Mouse (Mus musculus): ENCODE results near the gene Lamp2. TPM values are rescaled to one million over a fixed set of nuclear protein-coding genes. Genes with fewer than 3 reads are reported as not detected.
"Not testable (repeated sequence)": the region's sequence is repeated elsewhere in the genome, so short reads cannot be mapped to it uniquely, and the experiment has no call there.

Lamp2 gene
- 88.8 and 94.5 TPM in 2 replicates for polyA plus RNA-seq (2016; fragmentation: Nextera tagmentation; extraction: Ambion mirVana)

- no peaks in the 10 kb centered on the region for H3K4me1 ChIP-seq
- no peaks in the 10 kb centered on the region for H3K36me3 ChIP-seq
- peak; percentile 87 for ATAC-seq (ENCODE audit: insufficient number of reproducible peaks, insufficient read depth, low FRiP score, low TSS enrichment)
- H3K9ac ChIP-seq: peak within 1 kb of the TSS; percentile 72
- H3K27ac ChIP-seq: peak within 1 kb of the TSS; percentile 77
- H3K27me3 ChIP-seq: no peaks in the 10 kb centered on the region
- H3K4me3 ChIP-seq: peak within 1 kb of the TSS; percentile 64
- WGBS: 17% methylated on average over 44 of the region's 47 CpGs
- no peaks in the 10 kb centered on the region for H3K9me3 ChIP-seq
- H3K4me2 ChIP-seq (replicated peaks): peak within 1 kb of the TSS; percentile 54
These were observed at the start of gene Lamp2 for GRCm38 (mm10) chrX:38455890-38456634. Gene Lamp2, minus strand, starts transcription at chrX:38456454.

GRCm38 (mm10) chrX:38504846-38505245, 48.6 kb upstream of the Lamp2 start:
- Histone ChIP-seq H3K9ac (no peak overlapping the region), H3K4me1 (no peaks in the 10 kb centered on the region), H3K27ac (no peak overlapping the region), H3K27me3 (no peaks in the 10 kb centered on the region), H3K9me3 (no peaks in the 10 kb centered on the region), H3K36me3 (no peaks in the 10 kb centered on the region), H3K4me2 (replicated peaks) (no peak overlapping the region), H3K4me3 (no peak overlapping the region)
- 88% methylated on average over 14 of the region's 14 CpGs for WGBS
- no peak for ATAC-seq (ENCODE audit: insufficient number of reproducible peaks, insufficient read depth, low FRiP score, low TSS enrichment)

- H3K4me3 ChIP-seq; H3K27ac ChIP-seq; H3K4me1 ChIP-seq; H3K4me2 ChIP-seq (replicated peaks); ATAC-seq (ENCODE audit: insufficient number of reproducible peaks, insufficient read depth, low FRiP score, low TSS enrichment); H3K9me3 ChIP-seq; H3K36me3 ChIP-seq; H3K27me3 ChIP-seq; H3K9ac ChIP-seq: not testable (repeated sequence)
- WGBS: 68% methylated on average over 5 of the region's 5 CpGs
These were observed 45.9 kb upstream of the Lamp2 start for GRCm38 (mm10) chrX:38502182-38502581.

- not testable (repeated sequence) for H3K4me2 ChIP-seq (replicated peaks); ATAC-seq (ENCODE audit: insufficient number of reproducible peaks, insufficient read depth, low FRiP score, low TSS enrichment); H3K27ac ChIP-seq; H3K4me1 ChIP-seq; H3K36me3 ChIP-seq; H3K4me3 ChIP-seq; H3K9ac ChIP-seq; H3K27me3 ChIP-seq; H3K9me3 ChIP-seq
- 26% methylated on average over 20 of the region's 20 CpGs for WGBS
These were observed 29.2 kb upstream of the Lamp2 start for GRCm38 (mm10) chrX:38485464-38485863.

- Histone ChIP-seq H3K4me2 (replicated peaks) (no peak overlapping the region), H3K9me3 (no peaks in the 10 kb centered on the region), H3K36me3 (no peaks in the 10 kb centered on the region), H3K27ac (no peak overlapping the region), H3K4me3 (no peak overlapping the region), H3K4me1 (no peaks in the 10 kb centered on the region), H3K9ac (no peak overlapping the region), H3K27me3 (no peaks in the 10 kb centered on the region)
- WGBS: 72% methylated on average over 1 of the region's 1 CpGs
- ATAC-seq (ENCODE audit: insufficient number of reproducible peaks, insufficient read depth, low FRiP score, low TSS enrichment): no peak
These were observed 22.3 kb upstream of the Lamp2 start for GRCm38 (mm10) chrX:38478583-38478982.

- H3K4me1 ChIP-seq: no peaks in the 10 kb centered on the region
- H3K27ac ChIP-seq: peak overlapping the region; percentile 91
- H3K4me3 ChIP-seq: peak overlapping the region; percentile 40
- H3K9ac ChIP-seq: peak overlapping the region; percentile 46; the same call in 1 of the 2 replicates
- ATAC-seq (ENCODE audit: insufficient number of reproducible peaks, insufficient read depth, low FRiP score, low TSS enrichment): peak; percentile 93
- no peaks in the 10 kb centered on the region for H3K9me3 ChIP-seq
- H3K36me3 ChIP-seq: no peaks in the 10 kb centered on the region
- H3K4me2 ChIP-seq (replicated peaks): peak overlapping the region; percentile 40
- WGBS: 17% methylated on average over 32 of the region's 32 CpGs
- no peaks in the 10 kb centered on the region for H3K27me3 ChIP-seq
These were observed 17.5 kb upstream of the Lamp2 start for GRCm38 (mm10) chrX:38473537-38474299.

GRCm38 (mm10) chrX:38473164-38473536, 16.9 kb upstream of the Lamp2 start:
- WGBS: 23% methylated on average over 10 of the region's 10 CpGs
- no peaks in the 10 kb centered on the region for H3K27me3 ChIP-seq
- no peaks in the 10 kb centered on the region for H3K9me3 ChIP-seq
- no peaks in the 10 kb centered on the region for H3K4me1 ChIP-seq
- 0 out of 2 replicates have a peak, but pooled peaks have one; percentile 35 for ATAC-seq (ENCODE audit: insufficient number of reproducible peaks, insufficient read depth, low FRiP score, low TSS enrichment)
- H3K9ac ChIP-seq: no peak overlapping the region
- no peak overlapping the region for H3K27ac ChIP-seq
- peak overlapping the region; percentile 40 for H3K4me3 ChIP-seq
- H3K4me2 ChIP-seq (replicated peaks): no peak overlapping the region
- no peaks in the 10 kb centered on the region for H3K36me3 ChIP-seq

GRCm38 (mm10) chrX:38466236-38466635, 10.0 kb upstream of the Lamp2 start:
- no peak for ATAC-seq (ENCODE audit: insufficient number of reproducible peaks, insufficient read depth, low FRiP score, low TSS enrichment)
- Histone ChIP-seq H3K27me3 (no peaks in the 10 kb centered on the region), H3K4me1 (no peaks in the 10 kb centered on the region), H3K4me3 (no peak overlapping the region), H3K9ac (no peak overlapping the region), H3K4me2 (replicated peaks) (no peak overlapping the region), H3K27ac (no peak overlapping the region), H3K9me3 (no peaks in the 10 kb centered on the region), H3K36me3 (no peaks in the 10 kb centered on the region)

GRCm38 (mm10) chrX:38463160-38463559, 6.9 kb upstream of the Lamp2 start:
- H3K27ac ChIP-seq: no peak overlapping the region
- no peak overlapping the region for H3K4me3 ChIP-seq
- no peaks in the 10 kb centered on the region for H3K4me1 ChIP-seq
- no peaks in the 10 kb centered on the region for H3K36me3 ChIP-seq
- H3K9ac ChIP-seq: no peak overlapping the region
- 88% methylated on average over 2 of the region's 2 CpGs for WGBS
- ATAC-seq (ENCODE audit: insufficient number of reproducible peaks, insufficient read depth, low FRiP score, low TSS enrichment): no peak
- H3K4me2 ChIP-seq (replicated peaks): no peak overlapping the region
- no peaks in the 10 kb centered on the region for H3K27me3 ChIP-seq
- H3K9me3 ChIP-seq: no peaks in the 10 kb centered on the region

- H3K4me2 ChIP-seq (replicated peaks): no peak overlapping the region
- H3K9me3 ChIP-seq: no peaks in the 10 kb centered on the region
- 77% methylated on average over 5 of the region's 5 CpGs for WGBS
- no peaks in the 10 kb centered on the region for H3K4me1 ChIP-seq
- H3K27me3 ChIP-seq: no peaks in the 10 kb centered on the region
- ATAC-seq (ENCODE audit: insufficient number of reproducible peaks, insufficient read depth, low FRiP score, low TSS enrichment): no peak
- no peak overlapping the region for H3K9ac ChIP-seq
- H3K36me3 ChIP-seq: no peaks in the 10 kb centered on the region
- H3K27ac ChIP-seq: no peak overlapping the region
- H3K4me3 ChIP-seq: no peak overlapping the region
These were observed 5.8 kb upstream of the Lamp2 start for GRCm38 (mm10) chrX:38462101-38462500.

- H3K27ac ChIP-seq: no peak overlapping the region
- no peaks in the 10 kb centered on the region for H3K9me3 ChIP-seq
- no peaks in the 10 kb centered on the region for H3K36me3 ChIP-seq
- no peak overlapping the region for H3K4me2 ChIP-seq (replicated peaks)
- H3K4me1 ChIP-seq: no peaks in the 10 kb centered on the region
- ATAC-seq (ENCODE audit: insufficient number of reproducible peaks, insufficient read depth, low FRiP score, low TSS enrichment): no peak
- 56% methylated on average over 3 of the region's 3 CpGs for WGBS
- H3K27me3 ChIP-seq: no peaks in the 10 kb centered on the region
- no peak overlapping the region for H3K4me3 ChIP-seq
- no peak overlapping the region for H3K9ac ChIP-seq
These were observed 4.6 kb upstream of the Lamp2 start for GRCm38 (mm10) chrX:38460887-38461286.

GRCm38 (mm10) chrX:38459076-38459475, 2.8 kb upstream of the Lamp2 start:
- no peak for ATAC-seq (ENCODE audit: insufficient number of reproducible peaks, insufficient read depth, low FRiP score, low TSS enrichment)
- no peak overlapping the region for H3K4me3 ChIP-seq
- 83% methylated on average over 8 of the region's 8 CpGs for whole genome bisulfite sequencing
- H3K9me3 ChIP-seq: no peaks in the 10 kb centered on the region
- no peak overlapping the region for H3K27ac ChIP-seq
- H3K9ac ChIP-seq: no peak overlapping the region
- no peaks in the 10 kb centered on the region for H3K27me3 ChIP-seq
- H3K4me2 ChIP-seq (replicated peaks): no peak overlapping the region
- no peaks in the 10 kb centered on the region for H3K4me1 ChIP-seq
- H3K36me3 ChIP-seq: no peaks in the 10 kb centered on the region
